Mouse (Mus musculus) hematopoietic multipotent progenitor cell, adult 10-12 weeks (in vitro differentiated cells): ENCODE data around the gene Xpc. TPM values are rescaled to one million over a fixed set of nuclear protein-coding genes. Genes with fewer than 3 reads are reported as not detected.

ENCODE experiments used
- polyA plus RNA-seq: library from polyadenylated mRNA; stranded (reverse); fragments of >175 nt; gene quantifications from 2 replicates; pipeline ENCODE4 v1.2.3, GENCODE M21; 2012; ENCODE audit warnings: low replicate concordance

The Xpc gene
- 12.0 and 13.3 TPM in 2 replicates for polyA plus RNA-seq

GRCm38 (mm10) chr6:91515545-91516449 is at the start of gene Xpc, which contains the start of gene Lsm3:
Xpc (minus strand) TSS chr6:91515888.
Lsm3 (plus strand) TSS chr6:91515928.

GRCm38 (mm10) chr6:91472868-91473804 is 42.6 kb downstream of the Xpc start, which contains the start of the genes Chchd4 and Tmem43:
Chchd4 (minus strand) TSS chr6:91473546.
Tmem43 (plus strand) TSS chr6:91473703.

Other genes starting within 250 kb of the Xpc start
- 0.04 TPM in 1 of 2 replicates, not detected in the other for gene Wnt7a, start 104.5 kb downstream of the Xpc start, polyA plus RNA-seq
- 3.1 and 4.6 TPM in 2 replicates for gene Chchd4, start 42.3 kb downstream of the Xpc start, polyA plus RNA-seq
- gene Tmem43, start 42.2 kb downstream of the Xpc start, polyA plus RNA-seq: 6.6 and 10.8 TPM in 2 replicates
- 2.5 and 8.7 TPM in 2 replicates for gene Lsm3, start within 50 bp of the Xpc start, polyA plus RNA-seq
- 53.1 and 72.6 TPM in 2 replicates for gene Slc6a6, start 168.2 kb upstream of the Xpc start, polyA plus RNA-seq